Mouse (Mus musculus): ENCODE measurements around the gene Usp20. TPM values are rescaled to one million over a fixed set of nuclear protein-coding genes. Genes with fewer than 3 reads are reported as not detected.

The Usp20 gene
- polyA plus RNA-seq, 1 experiment from 2014 or later = 22.9 TPM

DNA sequence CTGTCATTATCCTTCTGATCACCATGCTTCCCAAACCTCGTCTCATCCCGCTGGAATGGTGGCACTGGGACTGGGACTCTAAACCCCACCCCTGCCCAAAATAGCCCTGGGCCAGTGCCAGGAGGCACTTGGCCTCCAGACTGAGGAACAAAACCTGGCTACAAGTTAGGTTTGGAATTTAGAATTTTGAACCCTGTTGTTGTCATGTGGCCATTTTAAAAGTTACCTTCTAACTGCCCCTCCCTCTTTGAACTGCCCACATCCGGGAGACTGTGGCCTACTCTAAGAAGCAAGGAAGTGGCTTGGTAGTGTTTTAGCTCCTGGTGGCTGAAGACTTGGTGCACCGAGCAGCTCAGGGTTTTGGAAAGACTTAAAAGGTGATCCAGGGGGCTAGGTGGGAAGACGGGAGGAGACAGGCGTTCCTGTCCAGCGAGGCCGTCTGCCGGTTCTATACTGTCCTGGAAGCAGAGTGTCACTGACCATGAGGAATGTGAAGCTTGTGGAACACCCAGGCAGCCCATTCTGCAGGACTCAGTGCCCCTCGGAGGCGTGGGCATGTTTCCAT, 13.4 kb downstream of the Usp20 start:
- H3K27ac ChIP-seq = no peak overlapping the region
- 87% methylated on average over 11 of the region's 11 CpGs for WGBS
- no peaks in the 10 kb centered on the region for H3K27me3 ChIP-seq
- H3K9ac ChIP-seq = no peak overlapping the region
- no peak overlapping the region for H3K4me2 ChIP-seq (replicated peaks)
- no peak overlapping the region for H3K4me3 ChIP-seq
- ATAC-seq (ENCODE audit: low FRiP score, low read depth) = no peak
- H3K36me3 ChIP-seq = peaks cover 15% of the 10 kb centered on the region; the same call in 1 of the 2 replicates
- H3K9me3 ChIP-seq = no peaks in the 10 kb centered on the region
- no peaks in the 10 kb centered on the region; the same call in 1 of the 2 replicates for H3K4me1 ChIP-seq

DNA sequence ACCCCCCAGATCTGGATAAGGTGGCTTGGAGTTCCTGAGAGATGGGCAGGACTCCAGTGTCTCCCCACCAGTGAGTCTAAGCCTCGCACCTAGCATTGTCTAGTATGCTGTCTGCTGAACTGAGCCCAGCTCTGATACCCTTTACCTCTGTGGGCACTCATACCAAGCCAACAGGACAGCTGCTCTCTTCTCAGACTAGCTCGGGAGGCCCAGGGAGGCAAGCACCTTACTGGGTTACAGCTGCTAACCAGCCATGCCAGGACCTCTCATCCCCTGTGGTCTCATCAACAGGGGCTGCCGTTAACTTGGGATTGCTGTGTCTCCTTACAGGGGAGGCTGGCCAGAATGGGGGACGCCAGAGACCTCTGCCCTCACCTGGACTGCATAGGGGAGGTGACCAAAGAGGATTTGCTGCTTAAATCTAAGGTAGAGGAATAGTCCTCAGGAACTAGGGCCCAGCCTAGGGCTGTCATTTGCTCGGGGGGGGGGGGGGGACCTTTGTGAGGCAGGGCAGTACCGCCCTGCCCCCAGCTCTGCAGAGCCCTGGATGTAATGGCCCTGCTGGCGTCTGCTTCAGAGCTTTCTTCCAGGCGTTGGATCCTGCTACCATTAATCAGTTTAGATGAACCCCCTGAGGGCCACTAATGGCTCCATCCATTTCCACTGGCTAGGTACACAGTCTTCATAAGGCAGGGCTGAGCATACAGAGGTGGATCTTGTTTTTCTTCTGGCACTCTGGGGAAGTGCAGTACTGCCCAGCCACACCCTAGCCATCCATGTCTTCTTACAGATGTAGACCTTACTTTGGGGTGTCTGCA, 16.6 kb downstream of the Usp20 start:
- H3K27ac ChIP-seq = no peak overlapping the region
- no peaks in the 10 kb centered on the region for H3K9me3 ChIP-seq
- H3K9ac ChIP-seq = no peak overlapping the region
- no peak overlapping the region for H3K4me3 ChIP-seq
- 44% methylated on average over 8 of the region's 8 CpGs for WGBS
- H3K4me2 ChIP-seq (replicated peaks) = no peak overlapping the region
- H3K27me3 ChIP-seq = no peaks in the 10 kb centered on the region
- ATAC-seq (ENCODE audit: low FRiP score, low read depth) = no peak
- H3K4me1 ChIP-seq = no peaks in the 10 kb centered on the region; the same call in 1 of the 2 replicates
- H3K36me3 ChIP-seq = peaks cover 29% of the 10 kb centered on the region

- Histone ChIP-seq H3K36me3 (peaks cover 50% of the 10 kb centered on the region), H3K9me3 (no peaks in the 10 kb centered on the region), H3K9ac (no peak overlapping the region), H3K27ac (no peak overlapping the region), H3K27me3 (no peaks in the 10 kb centered on the region), H3K4me1 (peaks cover 7% of the 10 kb centered on the region; the same call in 1 of the 2 replicates), H3K4me3 (no peak overlapping the region), H3K4me2 (replicated peaks) (no peak overlapping the region)
- WGBS = 93% methylated on average over 10 of the region's 10 CpGs
- ATAC-seq (ENCODE audit: low FRiP score, low read depth) = no peak
These were observed 20.8 kb downstream of the Usp20 start for GRCm38 (mm10) chr2:31002857-31003256.

DNA sequence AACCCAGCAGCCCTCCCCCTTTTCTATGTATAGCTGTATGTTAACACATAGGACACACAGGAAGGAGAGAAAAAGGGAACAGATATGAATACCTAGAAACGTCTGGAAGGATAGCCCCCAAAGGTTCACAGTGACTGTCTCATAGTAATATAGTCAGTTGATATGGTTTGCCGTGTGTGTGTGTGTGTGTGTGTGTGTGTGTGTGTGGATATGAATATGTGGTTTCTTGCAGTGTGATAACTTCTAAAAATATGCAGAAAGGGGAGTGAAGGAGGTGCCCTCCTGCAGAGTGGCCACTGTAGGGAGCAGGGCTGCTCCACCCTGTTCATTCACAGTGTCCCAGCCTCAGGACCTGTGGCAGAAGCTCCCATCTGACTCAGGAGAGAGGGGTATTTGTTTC, 23.4 kb downstream of the Usp20 start:
- no peak overlapping the region for H3K4me3 ChIP-seq
- peaks cover 62% of the 10 kb centered on the region for H3K36me3 ChIP-seq
- H3K27ac ChIP-seq = no peak overlapping the region
- no peaks in the 10 kb centered on the region for H3K9me3 ChIP-seq
- no peak overlapping the region for H3K4me2 ChIP-seq (replicated peaks)
- 77% methylated on average over 2 of the region's 2 CpGs for WGBS
- H3K27me3 ChIP-seq = no peaks in the 10 kb centered on the region
- no peak overlapping the region for H3K9ac ChIP-seq
- peaks cover 7% of the 10 kb centered on the region; the same call in 1 of the 2 replicates for H3K4me1 ChIP-seq
- no peak for ATAC-seq (ENCODE audit: low FRiP score, low read depth)

GRCm38 (mm10) chr2:31006434-31006833, 24.4 kb downstream of the Usp20 start:
- Histone ChIP-seq H3K4me2 (replicated peaks) (no peak overlapping the region), H3K27ac (no peak overlapping the region), H3K4me3 (no peak overlapping the region), H3K9me3 (no peaks in the 10 kb centered on the region), H3K9ac (no peak overlapping the region), H3K27me3 (no peaks in the 10 kb centered on the region), H3K4me1 (peaks cover 7% of the 10 kb centered on the region; the same call in 1 of the 2 replicates), H3K36me3 (peaks cover 71% of the 10 kb centered on the region)
- 85% methylated on average over 5 of the region's 5 CpGs for WGBS
- peak; percentile 54; the same call in 1 of the 2 replicates for ATAC-seq (ENCODE audit: low FRiP score, low read depth)

- WGBS = 90% methylated on average over 5 of the region's 5 CpGs
- H3K27ac ChIP-seq = no peak overlapping the region
- no peaks in the 10 kb centered on the region for H3K9me3 ChIP-seq
- no peak for ATAC-seq (ENCODE audit: low FRiP score, low read depth)
- no peak overlapping the region for H3K9ac ChIP-seq
- no peaks in the 10 kb centered on the region for H3K27me3 ChIP-seq
- H3K4me3 ChIP-seq = no peak overlapping the region
- H3K36me3 ChIP-seq = peaks cover 71% of the 10 kb centered on the region
- H3K4me2 ChIP-seq (replicated peaks) = no peak overlapping the region
- H3K4me1 ChIP-seq = peaks cover 7% of the 10 kb centered on the region; the same call in 1 of the 2 replicates
These were observed 25.1 kb downstream of the Usp20 start for GRCm38 (mm10) chr2:31007208-31007607.

DNA sequence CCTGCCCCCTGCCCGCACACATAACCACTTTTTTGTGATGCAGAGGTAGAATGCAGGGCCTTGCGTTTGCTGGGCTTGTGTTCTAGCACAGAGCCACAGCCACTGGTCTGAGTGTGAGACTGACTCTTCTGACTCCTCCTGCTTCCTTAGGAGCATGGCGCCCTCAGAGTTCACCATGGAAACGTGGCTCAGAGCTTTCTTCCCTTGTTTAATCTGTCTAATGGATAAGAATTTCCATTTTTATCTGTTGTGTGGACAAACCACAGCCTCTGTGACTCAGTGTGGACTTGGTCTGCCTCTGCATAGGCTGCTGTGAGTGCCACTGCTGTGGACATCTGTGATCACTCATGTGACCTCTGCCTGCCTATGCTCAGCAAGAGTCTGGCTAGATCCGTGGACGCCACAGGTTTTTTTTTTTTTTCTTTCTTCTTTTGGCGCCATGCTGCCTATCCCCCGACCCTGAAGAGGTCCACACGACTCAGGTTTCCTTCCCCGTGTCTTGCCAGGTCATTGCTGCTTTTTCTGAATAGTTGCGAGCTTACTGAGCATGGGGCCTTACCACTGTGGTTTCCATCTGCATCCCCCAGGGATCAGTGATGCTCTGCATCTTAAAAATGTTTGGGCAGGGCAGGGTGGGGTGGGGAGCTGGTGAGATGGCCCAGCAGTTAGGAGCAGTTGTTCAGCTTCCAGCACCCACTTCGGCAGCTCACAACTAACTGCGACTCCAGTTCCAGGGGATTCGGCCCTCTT, 31.5 kb downstream of the Usp20 start:
- Histone ChIP-seq H3K27ac (no peak overlapping the region), H3K4me3 (no peak overlapping the region), H3K9ac (no peak overlapping the region), H3K9me3 (no peaks in the 10 kb centered on the region), H3K4me1 (no peaks in the 10 kb centered on the region), H3K4me2 (replicated peaks) (no peak overlapping the region), H3K36me3 (peaks cover 67% of the 10 kb centered on the region), H3K27me3 (no peaks in the 10 kb centered on the region)
- ATAC-seq (ENCODE audit: low FRiP score, low read depth) = no peak
- 69% methylated on average over 14 of the region's 14 CpGs for WGBS

DNA sequence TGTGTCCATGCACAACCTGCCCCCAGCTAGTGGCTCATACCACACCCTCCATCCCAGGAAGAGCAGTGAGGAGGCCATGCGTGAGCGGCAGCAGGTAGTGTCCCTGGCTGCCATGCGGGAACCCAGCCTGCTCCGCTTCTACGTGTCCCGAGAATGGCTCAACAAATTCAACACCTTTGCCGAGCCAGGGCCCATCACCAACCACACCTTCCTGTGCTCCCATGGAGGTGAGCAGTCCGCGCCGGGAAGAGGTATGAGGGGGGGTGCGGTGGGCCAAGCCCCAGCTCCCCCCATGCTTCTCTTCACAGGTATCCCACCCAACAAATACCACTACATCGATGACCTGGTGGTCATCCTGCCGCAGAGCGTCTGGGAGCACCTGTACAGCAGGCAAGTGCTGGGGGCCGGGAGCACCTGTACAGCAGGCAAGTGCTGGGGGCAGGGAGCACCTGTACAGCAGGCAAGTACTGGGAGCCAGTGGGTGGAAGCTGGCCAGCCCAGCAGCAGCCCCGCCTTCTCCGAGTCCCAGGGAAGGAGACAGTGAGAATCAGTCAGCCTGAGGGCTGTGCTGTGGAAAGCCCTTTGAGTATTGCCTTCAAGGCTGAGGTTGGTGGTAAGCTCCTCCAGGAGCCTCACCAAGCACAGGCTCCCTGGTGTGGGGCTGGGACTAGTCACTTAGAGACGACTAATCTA, 35.7 kb downstream of the Usp20 start:
- Histone ChIP-seq H3K36me3 (peaks cover 68% of the 10 kb centered on the region), H3K4me1 (no peaks in the 10 kb centered on the region), H3K4me2 (replicated peaks) (no peak overlapping the region), H3K9ac (no peak overlapping the region), H3K9me3 (no peaks in the 10 kb centered on the region), H3K27me3 (no peaks in the 10 kb centered on the region), H3K27ac (no peak overlapping the region), H3K4me3 (no peak overlapping the region)
- ATAC-seq (ENCODE audit: low FRiP score, low read depth) = no peak
- WGBS = 88% methylated on average over 18 of the region's 18 CpGs

DNA sequence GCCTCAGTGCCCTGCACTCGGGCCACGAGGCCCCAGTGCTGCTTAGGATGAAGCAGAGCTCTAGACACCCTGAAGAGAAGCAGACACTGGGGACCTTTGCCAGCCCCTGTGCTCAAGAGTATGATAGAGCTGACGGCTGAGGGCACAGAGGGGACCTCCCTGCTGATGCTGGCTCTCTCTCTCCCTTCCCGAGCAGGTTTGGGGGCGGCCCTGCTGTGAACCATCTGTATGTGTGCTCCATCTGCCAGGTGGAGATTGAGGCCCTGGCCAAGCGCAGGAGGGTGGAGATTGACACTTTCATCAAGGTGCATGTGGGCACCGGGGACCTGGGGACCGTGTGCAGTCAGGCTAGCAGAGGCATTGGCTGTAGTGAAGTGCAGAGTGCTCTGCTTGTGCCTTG, 36.4 kb downstream of the Usp20 start:
- Histone ChIP-seq H3K4me2 (replicated peaks) (no peak overlapping the region), H3K4me3 (no peak overlapping the region), H3K27ac (no peak overlapping the region), H3K36me3 (peaks cover 64% of the 10 kb centered on the region), H3K4me1 (no peaks in the 10 kb centered on the region), H3K9ac (no peak overlapping the region), H3K9me3 (no peaks in the 10 kb centered on the region), H3K27me3 (no peaks in the 10 kb centered on the region)
- 81% methylated on average over 8 of the region's 8 CpGs for WGBS
- no peak for ATAC-seq (ENCODE audit: low FRiP score, low read depth)

- H3K4me3 ChIP-seq = no peak overlapping the region
- WGBS = 87% methylated on average over 8 of the region's 8 CpGs
- no peak overlapping the region for H3K4me2 ChIP-seq (replicated peaks)
- no peak overlapping the region for H3K27ac ChIP-seq
- H3K9ac ChIP-seq = no peak overlapping the region
- peaks cover 63% of the 10 kb centered on the region for H3K36me3 ChIP-seq
- H3K4me1 ChIP-seq = no peaks in the 10 kb centered on the region
- no peaks in the 10 kb centered on the region for H3K9me3 ChIP-seq
- H3K27me3 ChIP-seq = no peaks in the 10 kb centered on the region
- no peak for ATAC-seq (ENCODE audit: low FRiP score, low read depth)
These were observed 36.9 kb downstream of the Usp20 start for GRCm38 (mm10) chr2:31019011-31019410.

- WGBS = 89% methylated on average over 2 of the region's 2 CpGs
- H3K36me3 ChIP-seq = peaks cover 60% of the 10 kb centered on the region
- no peak overlapping the region for H3K27ac ChIP-seq
- no peak overlapping the region for H3K4me2 ChIP-seq (replicated peaks)
- H3K4me1 ChIP-seq = no peaks in the 10 kb centered on the region
- H3K9ac ChIP-seq = no peak overlapping the region
- ATAC-seq (ENCODE audit: low FRiP score, low read depth) = no peak
- H3K4me3 ChIP-seq = no peak overlapping the region
- no peaks in the 10 kb centered on the region for H3K27me3 ChIP-seq
- H3K9me3 ChIP-seq = no peaks in the 10 kb centered on the region
These were observed 38.1 kb downstream of the Usp20 start for GRCm38 (mm10) chr2:31020202-31020601.

- Histone ChIP-seq H3K27me3 (no peaks in the 10 kb centered on the region), H3K4me1 (no peaks in the 10 kb centered on the region), H3K9ac (no peak overlapping the region), H3K4me2 (replicated peaks) (no peak overlapping the region), H3K27ac (no peak overlapping the region), H3K36me3 (peaks cover 46% of the 10 kb centered on the region), H3K4me3 (no peak overlapping the region), H3K9me3 (no peaks in the 10 kb centered on the region)
- no peak for ATAC-seq (ENCODE audit: low FRiP score, low read depth)
- WGBS = 77% methylated on average over 5 of the region's 5 CpGs
These were observed 41.9 kb downstream of the Usp20 start for GRCm38 (mm10) chr2:31023940-31024339.

Data from limb, embryonic 13.5 days (tissue).